In genomic region chr16:49635506-49635905, GRCm38 (mm10) we compare ENCODE assay signal across 17 mouse cellular contexts.
"Had no signal": no experiment of that assay in that cellular context is flagged by ENCODE, and none has a peak within 500 bp of the region (broad histone marks: within the 10 kb centered on the region; RNA-seq: fewer than 3 reads in every experiment).

No protein-coding gene starts in this region.

- H3K27ac ChIP-seq: lung, embryonic 15.5 days; macrophage; midbrain, embryonic 13.5 days; midbrain, embryonic 15.5 days; neural tube, embryonic 12.5 days; stomach, embryonic 15.5 days; stomach, postnatal 0 days had no signal

- ATAC-seq: liver, postnatal 0 days; lung, postnatal 0 days; midbrain, embryonic 13.5 days; midbrain, embryonic 15.5 days had no signal

- H3K27me3 ChIP-seq: lung, embryonic 15.5 days; megakaryocyte, embryonic 14.5 days; midbrain, embryonic 13.5 days; midbrain, embryonic 15.5 days; neural tube, embryonic 12.5 days; stomach, embryonic 15.5 days had no signal

- H3K9me3 ChIP-seq: lung, embryonic 15.5 days; megakaryocyte, embryonic 14.5 days; midbrain, embryonic 13.5 days; midbrain, embryonic 15.5 days; neural tube, embryonic 12.5 days; stomach, embryonic 15.5 days had no signal

- H3K4me3 ChIP-seq: lung, embryonic 15.5 days; megakaryocyte, embryonic 14.5 days; midbrain, embryonic 13.5 days; midbrain, embryonic 15.5 days; neural tube, embryonic 12.5 days; stomach, embryonic 15.5 days had no signal

- H3K4me1 ChIP-seq: lung, embryonic 15.5 days; midbrain, embryonic 13.5 days; midbrain, embryonic 15.5 days; neural tube, embryonic 12.5 days; stomach, embryonic 15.5 days had no signal

- H3K36me3 ChIP-seq: lung, embryonic 15.5 days; midbrain, embryonic 13.5 days; midbrain, embryonic 15.5 days; neural tube, embryonic 12.5 days; stomach, embryonic 15.5 days had no signal

- H3K9ac ChIP-seq: liver, postnatal 0 days; lung, embryonic 15.5 days; midbrain, embryonic 13.5 days; midbrain, embryonic 15.5 days; neural tube, embryonic 12.5 days; stomach, embryonic 15.5 days had no signal

- H3K4me2 ChIP-seq: lung, embryonic 15.5 days; midbrain, embryonic 11.5 days; midbrain, embryonic 13.5 days; midbrain, embryonic 15.5 days; neural tube, embryonic 12.5 days; stomach, embryonic 15.5 days had no signal

- DNase-seq: liver, postnatal 0 days; lung, adult 2 months; lung, postnatal 14 days; lung, postnatal 36 days; thymus, adult 2 months; thymus, postnatal 25 days; thymus, postnatal 4 days had no signal
